Mouse (Mus musculus) kidney, adult 2 months (tissue): ENCODE measurements around the gene Tex33. TPM values are rescaled to one million over a fixed set of nuclear protein-coding genes. Genes with fewer than 3 reads are reported as not detected.

Source experiments
- DNase-seq: peaks from one replicate; pipeline ENCODE4 v3.0.0; 2021
- H3K27ac ChIP-seq: fragments of 200-500 bp; 2 replicates; pipeline ENCODE4 v1.5.1; 2012; ENCODE audit warnings: low read depth, low read length, control low read depth, inconsistent platforms; ENCODE audit not compliant: insufficient read depth
- H3K27me3 ChIP-seq: fragments of 200-500 bp; replicated peaks from 2 replicates; pipeline ENCODE4 v1.6.1; 2012; ENCODE audit warnings: mild to moderate bottlenecking, moderate library complexity, low read length, inconsistent platforms; ENCODE audit not compliant: control insufficient read depth, insufficient read depth
- H3K36me3 ChIP-seq: fragments of 200-500 bp; 2 replicates; pipeline ENCODE4 v1.6.1; 2012; ENCODE audit warnings: mild to moderate bottlenecking, moderate library complexity, low read length, inconsistent platforms; ENCODE audit not compliant: control insufficient read depth, insufficient read depth
- H3K4me1 ChIP-seq: fragments of 200-500 bp; 2 replicates; pipeline ENCODE4 v1.6.1; 2011; ENCODE audit warnings: low read length; ENCODE audit not compliant: control insufficient read depth, insufficient read depth
- H3K4me3 ChIP-seq: fragments of 200-500 bp; 2 replicates; pipeline ENCODE4 v1.5.1; 2011; ENCODE audit warnings: mild to moderate bottlenecking, low read depth, low read length, control low read depth; ENCODE audit not compliant: insufficient read depth
- CTCF ChIP-seq: fragments of 200-500 bp; conservative IDR thresholded peaks from 2 replicates; pipeline ENCODE4 v1.5.1; 2011; ENCODE audit warnings: low read depth, mild to moderate bottlenecking, control low read depth, low read length, moderate library complexity, mixed read lengths; ENCODE audit not compliant: insufficient read depth, insufficient read length
- POLR2A ChIP-seq: fragments of 200-500 bp; IDR thresholded peaks from one replicate; pipeline ENCODE4 v1.6.1; 2011; ENCODE audit warnings: low read depth, low read length, control low read depth
- WGBS: fragments of 180-500 bp; shearing (Covaris S2); methylation state at CpG from one replicate; pipeline ENCODE4 v1.1.7; 2018; 5-methylcytosine and 5-hydroxymethylcytosine counted together
- polyA plus RNA-seq: library from polyadenylated mRNA; depleted of rRNA; stranded (reverse); fragments of >200 nt; gene quantifications from 2 replicates; pipeline ENCODE4 v1.2.3, GENCODE M21; 2012

The Tex33 gene
- polyA plus RNA-seq, 1 experiment = 0.48 TPM

DNA sequence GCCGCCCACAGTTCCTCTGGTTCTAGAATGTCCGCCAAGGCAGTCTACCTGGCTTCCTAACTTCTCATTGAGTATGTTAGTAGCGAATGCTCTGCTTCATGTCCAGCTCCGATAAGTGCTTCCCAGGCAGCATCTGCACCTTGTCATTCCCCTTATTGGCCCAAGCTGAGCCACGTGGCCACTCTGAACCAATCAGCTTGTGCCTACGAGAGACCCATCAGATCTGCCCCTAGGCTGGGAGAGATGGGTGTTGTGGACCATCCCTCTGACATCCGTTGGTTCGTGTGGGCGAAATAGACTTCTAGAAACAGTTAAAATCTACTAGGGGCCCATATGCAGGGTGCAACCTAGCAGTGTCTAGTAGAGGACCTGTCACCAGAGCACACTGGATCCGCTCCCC is 17.9 kb downstream of the Tex33 start:
- DNase-seq = no peak
- WGBS = 87% methylated on average over 10 of the region's 10 CpGs
- H3K4me3 ChIP-seq = no peak overlapping the region
- TF ChIP-seq POLR2A = no peak
- no peak for TF ChIP-seq CTCF
- no peaks in the 10 kb centered on the region for H3K27me3 ChIP-seq
- H3K36me3 ChIP-seq = no peaks in the 10 kb centered on the region
- peaks cover 6% of the 10 kb centered on the region; the same call in 1 of the 2 replicates for H3K4me1 ChIP-seq
- H3K27ac ChIP-seq = no peak overlapping the region

GRCm38 (mm10) chr15:78374204-78374603 is 21.5 kb downstream of the Tex33 start:
- WGBS = 42% methylated on average over 3 of the region's 3 CpGs
- peak; percentile 9 for DNase-seq
- no peaks in the 10 kb centered on the region for H3K4me1 ChIP-seq
- no peak overlapping the region for H3K27ac ChIP-seq
- no peaks in the 10 kb centered on the region for H3K36me3 ChIP-seq
- H3K4me3 ChIP-seq = no peak overlapping the region
- TF ChIP-seq POLR2A (no peak), CTCF (no peak)
- H3K27me3 ChIP-seq = no peaks in the 10 kb centered on the region

DNA sequence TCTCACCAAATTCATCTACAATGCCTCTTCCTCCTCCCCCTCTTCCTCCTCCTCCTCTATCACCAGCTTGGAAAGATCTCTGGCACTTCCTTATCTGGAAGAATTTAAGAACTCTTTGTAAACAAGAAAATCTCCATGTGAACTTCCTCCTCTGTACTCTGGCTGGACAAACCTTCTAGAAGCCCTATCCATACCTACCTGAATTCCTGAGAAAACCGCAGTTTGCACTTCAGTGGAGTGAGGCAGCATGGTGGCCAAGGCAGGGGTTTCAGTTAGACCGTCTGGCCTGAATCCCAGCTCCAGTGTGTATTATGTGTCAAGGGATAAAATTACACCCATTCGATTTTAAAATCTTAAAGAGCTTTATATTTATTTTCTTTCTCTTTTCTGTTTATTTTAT is 22.9 kb downstream of the Tex33 start:
- H3K4me1 ChIP-seq = no peaks in the 10 kb centered on the region
- WGBS = 58% methylated on average over 3 of the region's 3 CpGs
- H3K27me3 ChIP-seq = no peaks in the 10 kb centered on the region
- no peak overlapping the region for H3K4me3 ChIP-seq
- no peak for DNase-seq
- no peak for TF ChIP-seq CTCF
- no peak for TF ChIP-seq POLR2A
- no peak overlapping the region for H3K27ac ChIP-seq
- no peaks in the 10 kb centered on the region for H3K36me3 ChIP-seq

DNA sequence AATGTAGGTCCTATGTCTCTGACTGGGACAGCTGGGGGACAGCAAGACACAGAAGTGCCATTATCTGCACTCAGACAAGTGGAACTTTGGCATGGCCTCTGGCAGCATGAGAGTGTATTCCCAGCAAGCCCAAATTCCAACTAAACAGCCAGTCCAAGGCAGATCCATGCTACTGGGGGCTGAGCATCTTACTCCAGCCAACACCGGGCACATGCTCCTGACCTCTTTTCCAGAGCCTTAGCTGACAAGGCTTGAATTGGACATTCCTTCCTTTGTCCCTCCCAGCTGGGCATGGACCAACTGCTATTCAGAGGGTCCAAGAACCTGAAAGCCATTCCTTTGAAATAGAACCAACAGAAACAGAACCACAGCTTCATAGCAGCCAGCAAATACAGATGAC is 26.1 kb downstream of the Tex33 start:
- Histone ChIP-seq H3K27me3 (no peaks in the 10 kb centered on the region), H3K36me3 (no peaks in the 10 kb centered on the region), H3K27ac (no peak overlapping the region), H3K4me3 (no peak overlapping the region), H3K4me1 (no peaks in the 10 kb centered on the region)
- WGBS = 59% methylated on average over 1 of the region's 1 CpGs
- no peak for TF ChIP-seq POLR2A
- no peak for TF ChIP-seq CTCF
- no peak for DNase-seq

DNA sequence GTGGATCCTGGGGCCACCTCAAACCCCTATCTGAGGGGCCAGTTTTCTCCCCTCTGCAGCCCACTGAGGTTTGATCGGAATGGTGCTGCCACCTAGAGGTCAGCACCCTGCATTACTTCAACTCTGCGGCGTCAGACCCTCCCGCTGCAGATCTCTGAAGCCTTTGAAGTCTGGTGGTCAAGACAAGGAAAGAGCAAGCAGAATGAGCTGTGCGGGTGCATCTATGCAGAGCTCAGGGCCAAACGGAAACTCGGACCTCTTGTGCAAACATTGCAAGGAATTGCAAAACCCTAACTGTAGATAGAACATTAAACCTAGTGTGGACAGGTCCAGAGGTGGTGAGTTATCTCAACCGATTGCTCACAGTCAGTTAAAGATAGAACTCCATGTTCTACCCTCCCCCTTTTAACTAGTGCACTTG is 26.8 kb downstream of the Tex33 start:
- Histone ChIP-seq H3K27ac (no peak overlapping the region), H3K4me3 (no peak overlapping the region), H3K27me3 (no peaks in the 10 kb centered on the region), H3K4me1 (no peaks in the 10 kb centered on the region), H3K36me3 (no peaks in the 10 kb centered on the region)
- TF ChIP-seq POLR2A (no peak), CTCF (peak; percentile 83)
- WGBS = 10% methylated on average over 8 of the region's 8 CpGs
- peak; percentile 34 for DNase-seq

- DNase-seq = no peak
- WGBS = 74% methylated on average over 3 of the region's 3 CpGs
- H3K27me3 ChIP-seq = no peaks in the 10 kb centered on the region
- H3K27ac ChIP-seq = no peak overlapping the region
- TF ChIP-seq CTCF = no peak
- TF ChIP-seq POLR2A = no peak
- no peaks in the 10 kb centered on the region for H3K36me3 ChIP-seq
- no peak overlapping the region for H3K4me3 ChIP-seq
- no peaks in the 10 kb centered on the region for H3K4me1 ChIP-seq
Measured at GRCm38 (mm10) chr15:78367811-78368210, 27.9 kb downstream of the Tex33 start.

DNA sequence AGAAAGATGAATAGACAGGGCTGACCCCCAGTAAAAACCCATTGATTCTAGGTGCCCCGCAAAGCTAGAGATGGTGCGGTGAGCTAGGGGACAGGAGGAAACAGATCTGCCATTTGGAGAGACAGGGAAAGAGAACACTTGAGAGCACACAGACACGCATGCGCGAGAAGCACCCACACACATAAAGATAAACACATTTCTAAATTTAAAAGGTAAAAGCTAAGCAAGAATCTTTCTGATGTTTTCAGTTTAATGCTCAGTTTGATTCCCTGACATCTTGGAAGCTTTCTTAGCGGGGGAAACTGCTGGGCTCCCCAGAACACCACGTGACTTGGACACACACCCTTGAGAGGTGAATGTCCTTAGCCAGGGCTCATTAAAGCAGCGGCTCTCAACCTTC is 28.8 kb downstream of the Tex33 start:
- TF ChIP-seq POLR2A = no peak
- TF ChIP-seq CTCF = no peak
- H3K4me3 ChIP-seq = no peak overlapping the region

DNA sequence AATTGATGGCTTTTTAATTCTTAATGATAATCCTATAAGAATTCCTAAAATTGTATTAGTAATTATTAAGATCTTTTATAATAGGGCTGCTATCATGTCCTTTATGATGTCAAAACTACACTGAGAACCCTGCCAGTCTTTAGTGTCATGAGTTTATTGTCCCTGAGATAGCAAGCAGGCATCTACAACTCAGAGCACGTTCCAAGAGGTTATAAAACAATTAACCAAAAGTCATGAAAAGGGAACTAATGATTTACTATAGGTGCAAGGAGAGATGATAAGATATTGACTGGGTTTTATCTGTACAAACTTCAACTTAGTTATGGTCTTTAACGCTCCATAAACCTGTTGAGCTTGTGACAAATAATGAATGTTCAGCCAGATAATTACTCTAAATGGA is 29.8 kb downstream of the Tex33 start:
- Histone ChIP-seq H3K27me3 (no peaks in the 10 kb centered on the region), H3K36me3 (no peaks in the 10 kb centered on the region), H3K4me3 (no peak overlapping the region), H3K27ac (no peak overlapping the region), H3K4me1 (no peaks in the 10 kb centered on the region)
- TF ChIP-seq POLR2A (no peak), CTCF (no peak)
- 49% methylated on average over 2 of the region's 2 CpGs for WGBS
- no peak for DNase-seq

More for the DNA sequence above, 28.8 kb downstream of the Tex33 start:
- WGBS = 72% methylated on average over 8 of the region's 8 CpGs
- Histone ChIP-seq H3K4me1 (no peaks in the 10 kb centered on the region), H3K27ac (no peak overlapping the region), H3K36me3 (no peaks in the 10 kb centered on the region), H3K27me3 (no peaks in the 10 kb centered on the region)
- no peak for DNase-seq
